Mouse (Mus musculus) spleen, postnatal 0 days (tissue): ENCODE measurements around the gene Lhpp. TPM values are rescaled to one million over a fixed set of nuclear protein-coding genes. Genes with fewer than 3 reads are reported as not detected.

Experiments used
- polyA plus RNA-seq: library from polyadenylated mRNA; unstranded; fragments of >200 nt; fragmentation: Nextera tagmentation; extraction: Ambion mirVana; gene quantifications from 2 replicates; pipeline ENCODE4 v1.2.1, GENCODE M21; 2015

Lhpp gene
- 9.6 and 9.8 TPM in 2 replicates for polyA plus RNA-seq

DNA sequence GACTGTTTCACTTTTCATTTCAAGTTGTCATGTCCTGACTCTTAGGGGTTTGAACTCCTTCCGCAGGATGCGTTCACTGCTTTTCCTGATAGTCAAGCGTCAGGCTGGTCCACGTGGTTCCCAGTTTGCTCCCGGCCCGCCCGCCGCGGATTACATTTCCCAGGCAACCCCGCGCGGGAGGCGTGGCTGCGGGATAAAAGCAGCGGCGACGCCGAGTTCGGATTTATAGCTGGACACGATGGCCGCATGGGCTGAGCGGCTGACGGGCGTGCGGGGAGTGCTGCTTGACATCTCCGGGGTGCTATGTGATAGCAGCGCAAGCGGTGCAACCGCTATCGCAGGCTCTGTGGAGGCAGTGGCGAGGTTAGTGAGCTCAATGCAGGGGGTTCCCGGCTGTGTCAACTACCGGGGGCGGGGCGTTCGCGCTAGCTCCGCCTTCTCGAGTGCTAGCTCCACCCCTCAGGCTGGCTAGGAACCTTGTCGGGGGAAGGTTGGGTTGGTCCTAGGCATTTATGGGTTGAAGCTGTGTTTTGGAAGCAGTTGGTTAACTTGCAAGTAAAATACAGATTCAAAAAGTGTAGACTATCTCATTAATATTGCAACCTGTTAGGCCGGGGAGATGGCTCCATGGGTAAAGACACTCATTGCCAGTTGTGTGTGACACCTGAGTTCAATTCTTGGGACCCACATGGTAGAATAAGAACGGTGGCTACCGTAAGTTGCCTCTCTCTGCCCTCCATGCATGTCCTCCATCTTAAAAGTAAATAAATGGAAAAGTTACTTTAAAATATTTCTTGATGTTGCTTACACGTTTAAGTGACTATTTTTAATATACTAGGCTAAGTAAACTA lies at the start of gene Lhpp:
Gene Lhpp, plus strand, starts transcription at position 171 of the 851 bp plus-strand sequence.

GRCm38 (mm10) chr7:132576116-132576650 lies 34.3 kb upstream of the Lhpp start, which contains the start of gene Oat:
Gene Oat, minus strand, starts transcription at chr7:132576398.

GRCm38 (mm10) chr7:132599071-132599975 lies 11.1 kb upstream of the Lhpp start, which contains the start of gene Nkx1-2:
Gene Nkx1-2, minus strand, starts transcription at chr7:132599637.

Other genes starting within 250 kb of the Lhpp start
- gene Oat, start 34.2 kb upstream of the Lhpp start, polyA plus RNA-seq, result 110 and 114 TPM in 2 replicates
- gene Nkx1-2, start 11.0 kb upstream of the Lhpp start, polyA plus RNA-seq, result 0.05 TPM in 1 of 2 replicates, not detected in the other
- gene Fam53b, start 203.2 kb downstream of the Lhpp start, polyA plus RNA-seq, result 46.3 and 49.4 TPM in 2 replicates
- gene Eef1akmt2, start 242.0 kb downstream of the Lhpp start, polyA plus RNA-seq, result 27.9 and 28.0 TPM in 2 replicates
- gene Abraxas2, start 248.6 kb downstream of the Lhpp start, polyA plus RNA-seq, result 18.0 and 21.0 TPM in 2 replicates